Mouse (Mus musculus): Measurements from ENCODE around the gene Cxcl1. TPM values are rescaled to one million over a fixed set of nuclear protein-coding genes. Genes with fewer than 3 reads are reported as not detected.

Gene Cxcl1
- polyA plus RNA-seq, 1 experiment from 2014 or later, result 0.64 TPM

Other genes with a start within 250 kb of the Cxcl1 start
- 0.20 TPM in 1 of 2 replicates, not detected in the other for gene Cxcl5, start 131.9 kb upstream of the Cxcl1 start, polyA plus RNA-seq (2016; fragmentation: Nextera tagmentation; extraction: Ambion mirVana)
- 6.3 and 8.3 TPM in 2 replicates for gene Ppbp, start 122.7 kb upstream of the Cxcl1 start, polyA plus RNA-seq (2016; fragmentation: Nextera tagmentation; extraction: Ambion mirVana)
- gene Pf4, start 118.8 kb upstream of the Cxcl1 start, polyA plus RNA-seq (2016; fragmentation: Nextera tagmentation; extraction: Ambion mirVana), result 32.4 and 43.9 TPM in 2 replicates
- not detected in 2 replicates for gene Cxcl3, start 105.1 kb upstream of the Cxcl1 start, polyA plus RNA-seq (2016; fragmentation: Nextera tagmentation; extraction: Ambion mirVana)
- gene Cxcl15, start 96.7 kb upstream of the Cxcl1 start, polyA plus RNA-seq (2016; fragmentation: Nextera tagmentation; extraction: Ambion mirVana), result not detected in 2 replicates
- not detected in 2 replicates for gene Cxcl2, start 12.6 kb downstream of the Cxcl1 start, polyA plus RNA-seq (2016; fragmentation: Nextera tagmentation; extraction: Ambion mirVana)
- 50.2 and 59.0 TPM in 2 replicates for gene Mthfd2l, start 39.9 kb downstream of the Cxcl1 start, polyA plus RNA-seq (2016; fragmentation: Nextera tagmentation; extraction: Ambion mirVana)
- 0.15 and 0.18 TPM in 2 replicates for gene Epgn, start 136.2 kb downstream of the Cxcl1 start, polyA plus RNA-seq (2016; fragmentation: Nextera tagmentation; extraction: Ambion mirVana)
- not detected in 2 replicates for gene Ereg, start 183.4 kb downstream of the Cxcl1 start, polyA plus RNA-seq (2016; fragmentation: Nextera tagmentation; extraction: Ambion mirVana)
- gene Areg, start 248.4 kb downstream of the Cxcl1 start, polyA plus RNA-seq (2016; fragmentation: Nextera tagmentation; extraction: Ambion mirVana), result not detected in 2 replicates

Measured in limb, embryonic 10.5 days (tissue).